Mouse (Mus musculus) CD4-positive, CD25-positive, alpha-beta regulatory T cell, adult 2 months (primary cell): Measurements from ENCODE around the gene Etl4.
"Not testable (repeated sequence)": the region's sequence is repeated elsewhere in the genome, so short reads cannot be mapped to it uniquely, and the experiment has no call there.

Source experiments
- DNase-seq: peaks from one replicate; pipeline ENCODE4 v3.0.0-alpha.2; 2012; ENCODE audit warnings: low read depth, low spot score

Gene Etl4

GRCm38 (mm10) chr2:20167566-20167965 is 258.0 kb downstream of the Etl4 start:
- no peak for DNase-seq

DNA sequence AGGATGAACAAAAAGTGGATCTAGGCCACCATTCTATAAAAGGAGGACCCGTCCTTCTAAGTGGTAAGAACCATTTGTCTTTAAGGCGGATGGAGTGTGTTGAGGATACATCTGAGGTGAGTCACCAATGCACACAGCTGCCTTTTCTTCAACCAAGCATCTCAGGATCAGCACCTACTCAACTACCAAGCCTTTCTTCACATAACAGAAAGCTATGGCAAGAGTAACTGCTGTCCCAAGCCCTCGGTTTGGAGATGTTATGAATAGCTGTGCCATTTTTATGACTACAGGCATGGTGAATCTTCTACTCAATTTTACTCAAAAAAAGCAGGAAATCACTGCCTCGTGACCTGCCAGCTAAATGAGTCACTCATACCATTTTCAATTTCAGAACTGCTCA is 258.6 kb downstream of the Etl4 start:
- DNase-seq, result no peak

DNA sequence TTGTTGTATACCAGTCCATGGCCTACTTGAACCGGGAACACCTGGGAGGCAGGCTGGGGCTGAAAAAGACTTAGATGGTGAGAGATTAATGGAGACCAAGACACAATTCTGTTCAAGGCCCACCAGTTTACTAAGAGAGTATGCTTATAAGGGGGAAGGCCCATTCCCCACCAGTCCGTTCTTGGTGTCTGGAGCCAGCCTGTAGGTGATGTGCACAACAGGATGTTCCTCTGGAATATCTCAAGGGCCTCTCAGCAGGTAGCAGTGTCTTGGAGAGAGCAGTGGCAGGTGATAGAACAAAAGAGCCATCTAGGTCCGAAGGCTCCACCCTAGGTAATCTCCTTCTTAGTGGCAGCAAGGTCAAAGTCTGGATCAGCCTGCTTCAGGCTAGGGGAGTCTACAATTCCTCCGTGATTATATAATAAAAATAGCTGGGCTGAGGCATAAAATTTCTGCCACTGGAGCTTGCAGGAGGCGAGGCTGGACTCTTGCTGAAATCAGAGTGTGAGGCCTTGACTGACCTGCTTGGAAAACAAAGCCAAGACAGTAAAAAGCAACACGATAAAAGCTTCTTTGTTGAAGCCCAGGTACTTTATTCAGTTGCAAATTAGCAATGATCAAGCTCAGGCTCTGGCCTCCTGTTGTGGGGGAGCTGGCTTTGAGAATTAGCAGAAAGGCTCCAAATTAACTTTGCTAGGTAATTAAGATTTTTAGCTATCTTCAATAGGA is 267.0 kb downstream of the Etl4 start:
- DNase-seq, result not testable (repeated sequence)

DNA sequence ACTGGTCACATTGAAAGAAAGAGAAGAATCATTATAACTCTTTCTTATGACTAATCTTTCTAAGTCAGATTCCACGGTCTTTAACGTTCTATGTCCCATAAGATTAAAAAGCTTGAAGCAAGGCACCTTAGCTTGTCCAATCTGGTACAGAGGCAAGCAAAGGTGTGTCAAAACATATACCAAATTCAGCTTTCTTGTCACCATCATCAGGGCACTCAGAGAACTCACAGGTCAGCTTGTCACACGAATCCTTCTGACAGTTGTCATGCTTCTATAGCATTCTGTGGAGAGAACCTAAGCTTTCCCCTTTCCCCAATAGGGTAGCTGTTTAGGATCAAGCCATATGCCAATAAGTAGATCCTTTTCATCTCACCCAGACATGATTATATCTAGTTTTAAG is 267.7 kb downstream of the Etl4 start:
- not testable (repeated sequence) for DNase-seq

- not testable (repeated sequence) for DNase-seq
These were observed 271.0 kb downstream of the Etl4 start for GRCm38 (mm10) chr2:20180561-20180960.

GRCm38 (mm10) chr2:20187223-20187622 is 277.6 kb downstream of the Etl4 start:
- DNase-seq, result not testable (repeated sequence)

DNA sequence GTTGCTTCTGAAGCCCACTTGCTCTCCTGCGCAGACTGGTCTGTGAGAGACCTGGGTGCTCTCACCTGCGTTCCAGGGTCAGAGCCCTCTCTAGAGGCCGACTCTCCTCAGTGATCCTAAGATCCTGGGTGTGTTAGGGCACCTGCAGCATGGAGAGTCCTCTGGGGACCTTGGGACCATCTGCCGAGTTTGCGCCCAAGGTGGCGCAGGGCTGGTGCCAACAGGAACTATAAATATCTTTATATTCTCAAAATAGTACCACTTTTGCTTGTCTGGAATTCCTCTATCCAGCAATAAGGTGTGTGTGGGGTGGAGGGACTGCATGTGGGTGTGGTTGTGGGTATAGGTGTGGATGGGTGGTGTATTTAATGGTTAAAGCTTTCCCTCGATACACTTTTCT is 293.4 kb downstream of the Etl4 start:
- DNase-seq, result no peak

GRCm38 (mm10) chr2:20206647-20207046 is 297.1 kb downstream of the Etl4 start:
- no peak for DNase-seq

DNA sequence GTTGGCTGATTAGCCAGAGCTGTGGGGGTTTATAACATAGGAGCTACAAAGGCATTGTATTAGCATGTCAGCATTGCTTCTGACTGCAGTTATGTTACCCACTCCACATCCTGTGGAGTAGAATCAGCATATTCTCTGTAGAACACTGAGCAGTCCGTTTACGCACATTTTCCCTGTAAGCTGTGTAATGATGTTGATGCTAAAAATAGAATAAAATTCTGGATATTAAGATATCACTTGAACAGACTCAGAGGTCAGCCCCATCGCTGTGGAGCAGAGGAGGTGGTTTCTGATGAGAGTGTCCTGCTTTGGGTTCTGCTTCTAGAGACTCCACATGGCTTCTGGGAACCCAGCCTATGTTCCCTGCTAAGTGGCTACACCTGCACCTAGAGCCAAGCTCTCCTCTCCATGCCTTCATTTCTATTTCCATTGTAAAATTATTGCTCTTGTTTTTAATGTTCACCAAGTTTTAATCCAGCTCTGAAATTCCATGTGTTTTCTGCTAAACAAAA is 299.2 kb downstream of the Etl4 start:
- DNase-seq, result no peak

GRCm38 (mm10) chr2:20209359-20209758 is 299.8 kb downstream of the Etl4 start:
- DNase-seq, result no peak

DNA sequence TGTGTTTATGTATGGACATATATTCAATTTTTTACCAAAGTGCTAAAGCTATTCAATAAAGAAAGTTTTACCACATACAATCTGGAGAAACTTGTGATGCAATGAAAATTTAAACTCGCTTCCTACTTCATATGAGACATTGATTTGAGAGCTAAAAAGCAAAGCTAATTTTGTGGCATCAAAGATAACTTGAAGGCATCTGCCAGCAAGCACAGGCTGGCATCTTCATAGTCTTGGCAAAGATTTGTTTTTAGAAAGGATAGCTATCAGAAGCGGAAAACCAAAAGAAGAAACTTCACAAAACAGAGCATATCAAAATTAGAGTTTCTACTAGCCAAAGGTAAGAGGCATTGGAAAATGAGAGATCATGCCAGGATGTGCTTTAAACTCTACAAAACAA is 306.7 kb downstream of the Etl4 start:
- DNase-seq, result no peak

GRCm38 (mm10) chr2:20216686-20217437 is 307.3 kb downstream of the Etl4 start:
- DNase-seq, result no peak

DNA sequence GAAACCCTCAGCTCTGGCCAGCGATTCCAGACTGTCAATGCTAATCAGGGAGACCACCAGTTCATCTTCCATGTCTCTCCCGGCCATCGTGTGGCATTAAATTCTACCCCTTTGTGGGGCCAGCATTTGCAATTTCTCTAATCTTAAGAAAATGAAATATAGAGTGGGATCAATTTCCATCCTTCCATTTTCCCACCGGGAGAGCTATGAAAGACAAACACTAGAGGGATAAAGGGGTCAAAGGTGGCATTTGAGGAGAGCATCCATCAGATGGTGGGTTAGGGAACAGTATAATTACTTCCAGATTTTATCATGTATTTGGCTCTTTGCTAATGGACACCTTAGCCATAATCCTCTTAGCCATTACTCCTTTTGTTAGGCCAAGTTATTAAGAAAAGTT is 321.8 kb downstream of the Etl4 start:
- DNase-seq, result no peak

- DNase-seq, result no peak
These were observed 338.6 kb downstream of the Etl4 start for GRCm38 (mm10) chr2:20248043-20248664.

DNA sequence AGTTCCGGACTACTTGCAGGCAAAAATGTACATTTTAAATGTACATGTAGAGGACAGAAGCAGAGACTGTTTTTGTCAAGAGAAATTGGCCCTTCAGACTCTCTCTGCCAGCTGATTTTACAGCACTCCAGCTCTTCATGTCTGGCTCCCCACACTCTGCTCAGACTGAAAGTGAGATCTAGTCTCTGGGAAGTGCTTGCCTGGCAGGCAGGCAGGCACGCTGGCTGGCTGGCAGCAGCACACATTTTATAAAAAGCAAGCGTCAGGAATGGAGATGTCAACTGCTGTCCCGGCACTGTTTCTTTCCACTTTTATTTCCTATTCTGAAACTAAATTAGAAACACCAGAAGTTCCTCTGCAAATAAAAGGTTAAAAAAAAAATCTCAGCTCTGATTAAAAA is 339.8 kb downstream of the Etl4 start:
- DNase-seq, result no peak

GRCm38 (mm10) chr2:20276124-20276523 is 366.5 kb downstream of the Etl4 start:
- no peak for DNase-seq

DNA sequence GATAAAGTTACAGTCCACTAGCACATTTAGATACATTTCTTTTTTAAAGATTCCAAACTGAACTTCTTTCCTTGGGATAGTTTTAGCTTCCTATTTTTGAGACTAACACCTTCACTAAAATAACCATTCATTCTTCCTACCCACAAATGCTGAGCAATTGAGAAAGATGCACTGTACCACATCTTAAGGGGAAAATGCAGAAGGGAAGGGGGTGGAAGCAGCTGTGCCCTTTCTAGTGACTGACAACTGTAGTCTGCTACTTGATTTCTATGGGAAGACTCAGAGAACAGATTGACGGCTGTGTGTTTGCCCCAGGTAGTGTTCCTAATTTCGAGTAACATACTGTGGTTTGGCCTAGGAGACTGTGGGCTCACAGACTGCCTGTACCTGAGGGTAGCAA is 372.3 kb downstream of the Etl4 start:
- no peak for DNase-seq

DNA sequence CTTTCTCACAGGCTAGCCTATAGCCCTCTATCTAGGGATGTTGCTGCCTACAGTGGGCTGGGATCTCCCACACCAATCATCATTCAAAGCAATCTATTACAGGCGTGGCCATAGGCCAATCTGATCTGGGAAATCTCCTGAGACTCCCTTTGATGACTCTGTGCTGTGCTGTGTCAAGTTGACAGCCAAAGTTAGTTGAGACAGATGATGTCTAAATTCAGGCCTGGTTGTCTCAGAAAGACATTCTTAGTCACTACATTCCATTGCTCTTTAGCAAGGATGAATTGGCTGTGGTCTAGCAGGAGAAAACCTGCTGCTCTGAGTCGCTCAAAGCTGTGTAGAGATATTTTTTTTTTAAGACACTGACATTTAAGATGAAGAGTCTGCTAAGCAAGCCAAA is 374.8 kb downstream of the Etl4 start:
- DNase-seq, result no peak

- no peak for DNase-seq
These were observed 381.6 kb downstream of the Etl4 start for GRCm38 (mm10) chr2:20290982-20291740.

- DNase-seq, result no peak
These were observed 382.1 kb downstream of the Etl4 start for GRCm38 (mm10) chr2:20291741-20292110.

DNA sequence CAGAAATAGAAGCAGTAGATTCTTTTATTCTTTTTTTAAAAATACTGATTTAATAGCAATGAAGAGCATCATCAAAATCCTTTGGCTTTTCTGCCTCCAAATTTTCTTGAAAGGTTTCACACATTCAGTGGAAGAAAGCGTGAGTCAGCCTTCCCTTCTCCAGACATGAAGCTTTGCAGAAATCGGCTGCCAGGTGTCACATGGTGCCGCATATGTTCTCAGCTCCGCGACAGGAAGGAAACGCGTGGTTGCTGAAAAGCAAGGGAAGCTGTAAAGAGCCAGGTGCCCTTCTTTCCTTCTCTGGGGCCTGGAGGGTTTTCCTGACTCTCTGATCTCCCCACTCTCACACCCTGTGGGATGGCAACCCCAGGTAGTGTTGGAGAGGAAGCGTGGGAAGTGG is 383.8 kb downstream of the Etl4 start:
- no peak for DNase-seq

DNA sequence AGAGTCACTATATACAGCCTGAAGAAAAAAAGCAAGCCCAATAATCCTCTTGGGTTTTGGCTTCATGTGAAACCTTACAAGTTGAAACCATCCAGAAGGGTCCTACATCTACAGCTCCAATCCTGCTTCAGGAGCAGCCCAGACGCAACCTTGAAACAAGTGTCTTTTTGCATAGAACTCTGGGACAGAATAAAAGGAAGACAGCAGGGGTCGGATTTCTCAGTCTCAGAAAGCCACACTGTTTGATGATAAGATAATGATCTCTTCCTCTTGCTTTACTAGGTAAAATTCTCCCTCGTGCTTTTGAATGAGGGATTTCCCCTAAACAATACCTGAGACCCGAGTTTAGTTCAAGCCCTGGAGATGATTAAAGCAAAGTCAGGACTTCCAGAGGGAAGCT is 385.0 kb downstream of the Etl4 start:
- DNase-seq, result no peak
